Mouse (Mus musculus) CH12.LX (cell line): Measurements from ENCODE around the gene Pax5. TPM values are rescaled to one million over a fixed set of nuclear protein-coding genes. Genes with fewer than 3 reads are reported as not detected.

Experiments used
- DNase-seq: peaks from one replicate; pipeline ENCODE4 v3.0.0-alpha.2; 2013; ENCODE audit errors: extremely low read depth
- H3K27ac ChIP-seq: 2 replicates; pipeline ENCODE4 v1.5.1; 2012; ENCODE audit warnings: low read depth, mild to moderate bottlenecking, control low read depth, moderate library complexity; ENCODE audit not compliant: insufficient read depth
- H3K27me3 ChIP-seq: replicated peaks from 2 replicates; pipeline ENCODE3; 2012; ENCODE audit warnings: inconsistent platforms
- H3K36me3 ChIP-seq, 2 experiments: replicated peaks in 1 of 2; 2 replicates each; pipeline versions ENCODE3 to v1.6.1; 2012; ENCODE audit warnings: inconsistent platforms in 1 of 2, low read length in 1 of 2, mild to moderate bottlenecking in 1 of 2, mixed read lengths in 1 of 2, moderate library complexity in 1 of 2; ENCODE audit not compliant: control insufficient read depth in 1 of 2, insufficient read depth in 1 of 2
- H3K4me1 ChIP-seq, 2 experiments: 2 replicates each; pipeline ENCODE4 v1.6.1; 2012; ENCODE audit warnings: inconsistent platforms in 1 of 2, moderate library complexity in 1 of 2; ENCODE audit not compliant: insufficient read depth in 2 of 2, control insufficient read depth in 1 of 2
- H3K4me2 ChIP-seq: 2 replicates; pipeline ENCODE4 v1.6.1; 2012; ENCODE audit warnings: low read depth, mild to moderate bottlenecking, control low read depth; ENCODE audit not compliant: poor library complexity, insufficient read depth, severe bottlenecking
- H3K4me3 ChIP-seq, 3 experiments: fragments of 150-350 bp in 1 of 3; sonication (generic) in 1 of 3; replicated peaks in 1 of 3; 2 replicates each; pipeline versions ENCODE3 to v1.5.1; 2011 to 2012; ENCODE audit warnings: low read depth in 2 of 3, low read length in 2 of 3, mild to moderate bottlenecking in 2 of 3, moderate library complexity in 2 of 3, control low read depth in 1 of 3, improper control_type of control experiment in 1 of 3, inconsistent platforms in 1 of 3, mixed read lengths in 1 of 3; ENCODE audit not compliant: poor library complexity in 1 of 3
- H3K79me2 ChIP-seq: replicated peaks from 2 replicates; pipeline ENCODE4 v1.6.1; 2012; ENCODE audit warnings: mild to moderate bottlenecking, moderate library complexity; ENCODE audit not compliant: control insufficient read depth, poor library complexity, insufficient read depth, severe bottlenecking; ENCODE audit errors: extremely low read depth
- H3K9ac ChIP-seq: 2 replicates; pipeline ENCODE4 v1.6.1; 2012; ENCODE audit warnings: low read depth, mild to moderate bottlenecking, control low read depth, moderate library complexity; ENCODE audit not compliant: insufficient read depth
- H3K9me3 ChIP-seq: replicated peaks from 2 replicates; pipeline ENCODE3; 2012; ENCODE audit warnings: low read length, inconsistent platforms, mixed read lengths
- BHLHE40 ChIP-seq: IDR thresholded peaks from 2 replicates; pipeline ENCODE4 v1.6.1; 2011; ENCODE audit warnings: mild to moderate bottlenecking, low read depth, low read length, improper control_type of control experiment
- CHD1 ChIP-seq: IDR thresholded peaks from 2 replicates; pipeline ENCODE4 v1.6.1; 2012; ENCODE audit warnings: low read depth, low read length, improper control_type of control experiment, inconsistent platforms
- ELF1 ChIP-seq: IDR thresholded peaks from 2 replicates; pipeline ENCODE4 v1.6.1; 2014; ENCODE audit warnings: low read depth, mild to moderate bottlenecking, inconsistent platforms, low read length, improper control_type of control experiment
- EP300 ChIP-seq: IDR thresholded peaks from 2 replicates; pipeline ENCODE4 v1.6.1; 2011; ENCODE audit warnings: low read length, improper control_type of control experiment
- JUN ChIP-seq: IDR thresholded peaks from 2 replicates; pipeline ENCODE4 v1.6.1; 2011; ENCODE audit warnings: low read depth, mild to moderate bottlenecking, low read length, improper control_type of control experiment, moderate library complexity; ENCODE audit not compliant: insufficient read depth
- KAT2A ChIP-seq: IDR thresholded peaks from 2 replicates; pipeline ENCODE4 v1.6.1; 2012; ENCODE audit warnings: low read length, improper control_type of control experiment, inconsistent platforms; ENCODE audit not compliant: insufficient replicate concordance
- MAX ChIP-seq: IDR thresholded peaks from 2 replicates; pipeline ENCODE4 v1.6.1; 2011; ENCODE audit warnings: low read length, improper control_type of control experiment
- MAZ ChIP-seq: IDR thresholded peaks from 2 replicates; pipeline ENCODE4 v1.6.1; 2012; ENCODE audit warnings: low read depth, mild to moderate bottlenecking, inconsistent platforms, low read length, improper control_type of control experiment, moderate library complexity
- MXI1 ChIP-seq: IDR thresholded peaks from 2 replicates; pipeline ENCODE4 v1.6.1; 2011; ENCODE audit warnings: mild to moderate bottlenecking, low read depth, low read length, improper control_type of control experiment
- MYC ChIP-seq: IDR thresholded peaks from 2 replicates; pipeline ENCODE4 v1.6.1; 2011; ENCODE audit warnings: low read depth, mild to moderate bottlenecking, improper control_type of control experiment, low read length
- PAX5 ChIP-seq: IDR thresholded peaks from 2 replicates; pipeline ENCODE4 v1.6.1; 2012; ENCODE audit warnings: low read length, inconsistent platforms, mixed read lengths
- RCOR1 ChIP-seq: conservative IDR thresholded peaks from 2 replicates; pipeline ENCODE4 v1.6.1; 2012; ENCODE audit warnings: low read depth, mild to moderate bottlenecking, inconsistent platforms, low read length, improper control_type of control experiment
- SIN3A ChIP-seq: IDR thresholded peaks from 2 replicates; pipeline ENCODE4 v1.6.1; 2012; ENCODE audit warnings: low read length, improper control_type of control experiment, inconsistent platforms
- SMC3 ChIP-seq: IDR thresholded peaks from 2 replicates; pipeline ENCODE4 v1.6.1; 2011; ENCODE audit warnings: low read depth, low read length, improper control_type of control experiment
- TCF12 ChIP-seq: IDR thresholded peaks from 2 replicates; pipeline ENCODE4 v1.6.1; 2014; ENCODE audit warnings: low read depth, mild to moderate bottlenecking, inconsistent platforms, low read length, improper control_type of control experiment
- UBTF ChIP-seq: IDR thresholded peaks from 2 replicates; pipeline ENCODE4 v1.6.1; 2012; ENCODE audit warnings: low read depth, mild to moderate bottlenecking, inconsistent platforms, low read length, improper control_type of control experiment, moderate library complexity
- USF1 ChIP-seq: IDR thresholded peaks from 2 replicates; pipeline ENCODE4 v1.6.1; 2014; ENCODE audit warnings: low read depth, mild to moderate bottlenecking, inconsistent platforms, low read length, improper control_type of control experiment
- USF2 ChIP-seq: conservative IDR thresholded peaks from 2 replicates; pipeline ENCODE4 v1.6.1; 2011; ENCODE audit warnings: low read depth, low read length, improper control_type of control experiment
- ZC3H11A ChIP-seq: IDR thresholded peaks from 2 replicates; pipeline ENCODE4 v1.6.1; 2012; ENCODE audit warnings: low read depth, mild to moderate bottlenecking, inconsistent platforms, low read length, improper control_type of control experiment
- ZKSCAN1 ChIP-seq: IDR thresholded peaks from 2 replicates; pipeline ENCODE4 v1.6.1; 2012; ENCODE audit warnings: low read depth, inconsistent platforms, low read length, improper control_type of control experiment, borderline replicate concordance
- ZMIZ1 ChIP-seq: IDR thresholded peaks from 2 replicates; pipeline ENCODE4 v1.6.1; 2012; ENCODE audit warnings: low read depth, mild to moderate bottlenecking, inconsistent platforms, low read length, improper control_type of control experiment
- ZNF384 ChIP-seq: IDR thresholded peaks from 2 replicates; pipeline ENCODE4 v1.6.1; 2012; ENCODE audit warnings: low read depth, low read length, improper control_type of control experiment, inconsistent platforms
- dilution Hi-C: fragments of 300-500 bp; cut with MboI; formaldehyde crosslinking; loops from 2 replicates; pipeline ENCODE4 v1.14.3; 2020; ENCODE audit warnings: low sequenced_read_pairs; ENCODE audit not compliant: extremely low pct_unique_long_range_greater_than_20kb, extremely low pct_ligation_motif_present
- in situ Hi-C: fragments of 300-500 bp; cut with MboI; formaldehyde crosslinking; loops from 3 replicates; pipeline ENCODE4 v1.14.3; 2019; ENCODE audit warnings: low sequenced_read_pairs, low pct_ligation_motif_present, low pct_unique_long_range_greater_than_20kb, mixed read lengths
- polyA plus RNA-seq: library from polyadenylated mRNA; unstranded; fragments of >175 nt; gene quantifications from 2 replicates; pipeline ENCODE4 v1.2.1, GENCODE M21; 2012; ENCODE audit warnings: low read depth; ENCODE audit not compliant: insufficient read length
- total RNA-seq, 2 experiments: library from RNA; depleted of rRNA; stranded (reverse); fragments of 300-350 nt in 1 of 2; fragments of >200 nt in 1 of 2; gene quantifications; 2 replicates each; pipeline ENCODE4 v1.2.3; 2012 to 2014

The Pax5 gene
- total and polyA plus RNA-seq, 3 experiments: 13.5 to 57.4 (median 21.8) TPM

GRCm38 (mm10) chr4:44502196-44502867 lies 208.0 kb downstream of the Pax5 start:
- H3K9me3 ChIP-seq: no peaks in the 10 kb centered on the region
- H3K9ac ChIP-seq: no peak overlapping the region
- H3K36me3 ChIP-seq: no peaks in the 10 kb centered on the region
- no peak for TF ChIP-seq MXI1
- no peak for TF ChIP-seq TCF12
- TF ChIP-seq ELF1: no peak
- no peak for TF ChIP-seq JUN
- TF ChIP-seq SMC3: no peak
- TF ChIP-seq EP300: no peak
- TF ChIP-seq ZKSCAN1: no peak
- no peak for TF ChIP-seq MAZ
- no peak for TF ChIP-seq ZNF384
- TF ChIP-seq MAX: no peak
- no peak for TF ChIP-seq PAX5
- no peak for TF ChIP-seq CHD1
- no peak for TF ChIP-seq USF2
- no peak for TF ChIP-seq BHLHE40
- TF ChIP-seq ZMIZ1: no peak
- TF ChIP-seq SIN3A: no peak
- TF ChIP-seq KAT2A: no peak
- in situ Hi-C loops (no loop called here), dilution Hi-C loops (no loop called here)
- no peak overlapping the region for H3K4me2 ChIP-seq
- no peak overlapping the region for H3K4me3 ChIP-seq
- H3K27me3 ChIP-seq: no peaks in the 10 kb centered on the region
- no peak overlapping the region for H3K27ac ChIP-seq
- DNase-seq: no peak
- H3K79me2 ChIP-seq: no peaks in the 10 kb centered on the region
- H3K4me1 ChIP-seq: peaks cover 0 to 8% of the 10 kb centered on the region in 2 experiments; a peak in 1 of 4 replicates

- H3K4me1 ChIP-seq: peaks cover 0 to 18% of the 10 kb centered on the region in 2 experiments; a peak in 1 of 4 replicates
- H3K27me3 ChIP-seq: no peaks in the 10 kb centered on the region
- no peak for TF ChIP-seq UBTF
- no peak for TF ChIP-seq RCOR1
- TF ChIP-seq TCF12: no peak
- TF ChIP-seq ELF1: no peak
- no peak for TF ChIP-seq ZC3H11A
- no peak for TF ChIP-seq USF2
- no peak for TF ChIP-seq USF1
- TF ChIP-seq SIN3A: no peak
- TF ChIP-seq ZKSCAN1: no peak
- TF ChIP-seq SMC3: no peak
- no peak for TF ChIP-seq MYC
- H3K9ac ChIP-seq: no peak overlapping the region
- H3K9me3 ChIP-seq: peaks cover 2% of the 10 kb centered on the region
- dilution Hi-C loops: no loop called here
- H3K27ac ChIP-seq: no peak overlapping the region
- no peak overlapping the region for H3K4me3 ChIP-seq
- in situ Hi-C loops: no loop called here
- no peaks in the 10 kb centered on the region for H3K79me2 ChIP-seq
- no peaks in the 10 kb centered on the region for H3K36me3 ChIP-seq
- DNase-seq: no peak
- no peak overlapping the region for H3K4me2 ChIP-seq
These were observed 212.1 kb downstream of the Pax5 start for GRCm38 (mm10) chr4:44498156-44498555.
